Mouse (Mus musculus): ENCODE measurements around the gene Bicra.

DNA sequence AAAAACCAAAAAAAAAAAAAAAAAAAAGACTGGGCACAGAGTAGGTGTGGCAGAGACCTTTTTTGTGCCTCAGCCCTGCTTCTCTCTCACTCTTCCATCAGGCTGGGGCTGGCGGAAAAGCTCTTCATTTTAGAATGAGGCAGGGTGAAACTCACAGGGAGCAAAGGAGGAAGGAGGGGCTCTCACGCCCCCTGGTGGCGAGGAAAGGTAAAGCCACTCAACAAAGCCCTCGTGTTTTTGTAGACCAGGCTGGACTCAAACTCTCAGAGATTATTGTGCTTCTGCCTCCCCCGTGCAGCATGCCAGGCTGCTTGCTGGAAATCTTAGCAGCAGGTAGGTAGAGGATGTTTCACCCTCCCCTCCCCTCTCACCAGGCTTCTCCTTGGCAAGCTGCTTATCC, 73.0 kb downstream of the Bicra start:
- TF ChIP-seq CTCF (IDR thresholded peaks at IDR 0.05; ENCODE audit: insufficient read depth, low read length) (peak; percentile 94), POLR2A (IDR thresholded peaks at IDR 0.05; ENCODE audit: borderline replicate concordance, extremely low read depth, low read depth, low read length) (no peak)

Data from lung, adult 2 months (tissue).